Mouse (Mus musculus) neural tube, postnatal 0 days (tissue): ENCODE measurements around the gene Gm11273. TPM values are rescaled to one million over a fixed set of nuclear protein-coding genes. Genes with fewer than 3 reads are reported as not detected.

Source experiments
- polyA plus RNA-seq: library from polyadenylated mRNA; unstranded; fragments of >200 nt; fragmentation: Nextera tagmentation; extraction: Ambion mirVana; gene quantifications from 2 replicates; pipeline ENCODE4 v1.2.1, GENCODE M21; 2015

The Gm11273 gene
- polyA plus RNA-seq: 9.1 and 11.5 TPM in 2 replicates

DNA sequence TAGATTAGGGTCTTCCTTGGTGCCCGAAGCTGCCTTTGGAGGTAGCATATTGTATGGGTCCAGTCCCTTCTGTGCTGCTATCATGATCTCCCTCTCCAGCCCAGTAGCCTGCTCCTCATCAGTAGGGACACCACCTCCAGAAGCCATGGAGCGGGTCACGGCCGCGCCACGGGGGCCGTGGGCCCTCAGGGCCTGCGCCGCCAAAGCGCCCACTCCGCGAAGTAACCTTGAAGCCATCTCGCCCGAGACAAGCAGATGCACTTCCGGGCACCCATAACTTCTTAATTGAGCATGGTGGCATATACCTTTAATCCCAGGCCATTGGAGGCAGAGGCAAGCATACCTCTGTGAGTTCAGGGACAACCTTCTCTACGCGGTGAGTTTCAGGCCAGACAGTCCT lies at the start of gene Gm11273:
TSS of gene Gm11273 (minus strand) at position 237 of the 400 bp plus-strand sequence.

DNA sequence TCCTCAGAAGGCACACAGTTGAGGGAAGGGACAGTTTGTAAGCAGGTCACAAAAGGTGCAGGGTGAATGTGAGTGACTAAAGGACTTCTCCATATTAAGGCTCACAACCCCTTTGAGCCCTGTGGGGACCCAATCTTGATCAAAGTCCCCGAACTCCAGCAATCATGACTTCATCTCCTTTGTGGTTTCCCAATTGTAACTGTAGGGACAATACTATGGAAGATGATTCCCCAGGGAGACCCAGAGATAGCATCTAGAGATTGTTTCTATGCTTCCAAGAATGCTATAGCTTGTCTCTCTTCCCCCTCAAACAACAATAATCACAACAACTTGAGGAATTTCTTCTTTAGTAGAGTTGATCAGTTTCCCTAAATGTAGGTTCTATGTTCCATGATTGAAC lies 41.5 kb upstream of the Gm11273 start, which contains the start of gene Olfr1366:
TSS of gene Olfr1366 (minus strand) at position 101 of the 400 bp plus-strand sequence.

DNA sequence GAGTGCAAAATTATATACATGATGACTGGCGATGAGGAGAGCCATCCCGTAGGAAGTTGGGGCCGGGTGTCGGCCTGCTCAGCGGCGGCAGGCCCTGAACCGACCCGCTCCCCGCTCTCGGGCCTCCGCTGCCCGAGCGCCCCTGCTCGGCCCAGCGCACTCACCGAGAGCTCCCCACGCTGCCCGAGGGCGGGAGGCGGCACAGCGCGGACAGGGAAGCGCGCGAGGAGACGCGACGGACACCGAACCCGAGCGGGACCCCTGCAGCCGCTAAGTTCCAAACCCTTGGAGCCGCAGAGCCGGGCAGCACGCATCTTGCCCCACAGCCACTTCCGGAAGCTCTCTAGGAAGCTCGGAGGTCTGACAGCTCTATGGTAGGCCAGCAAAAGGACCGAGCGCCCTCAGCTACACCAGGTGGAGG lies 29.6 kb upstream of the Gm11273 start, which contains the start of gene Zkscan8:
TSS of gene Zkscan8 (minus strand) at position 340 of the 421 bp plus-strand sequence.

GRCm38 (mm10) chr13:21495080-21495479 lies 6.1 kb downstream of the Gm11273 start, which contains the start of gene AK157302:
TSS of gene AK157302 (plus strand) at chr13:21495223.

GRCm38 (mm10) chr13:21478759-21479670 lies 22.2 kb downstream of the Gm11273 start, which contains the start of the genes Zkscan4 and Gm10065:
TSS of gene Zkscan4 (plus strand) at chr13:21478907.
TSS of gene Gm10065 (minus strand) at chr13:21479441.

GRCm38 (mm10) chr13:21468061-21469019 lies 32.9 kb downstream of the Gm11273 start, which contains the start of gene Nkapl:
TSS of gene Nkapl (minus strand) at chr13:21468509.

DNA sequence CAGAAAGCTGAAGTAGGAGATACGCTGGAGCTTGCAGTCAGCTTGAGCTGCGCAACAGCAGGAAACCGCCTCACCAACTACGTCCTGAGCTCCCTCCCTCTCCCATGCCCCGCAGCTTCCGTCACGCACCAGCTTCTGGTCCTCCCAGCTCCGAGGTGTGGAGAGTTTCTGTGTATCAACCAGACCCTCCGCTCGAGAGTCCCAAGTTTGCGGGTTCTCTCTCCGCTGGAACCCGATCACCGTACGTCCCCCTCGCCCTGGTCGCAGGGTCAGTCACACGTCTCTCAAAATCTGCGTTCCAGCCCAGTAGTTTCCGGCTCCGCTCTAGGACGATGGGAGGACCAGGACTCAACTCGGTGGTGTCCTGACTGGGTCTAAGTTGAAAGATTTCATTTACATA lies 47.8 kb downstream of the Gm11273 start, which contains the start of gene Zscan26:
TSS of gene Zscan26 (minus strand) at position 282 of the 400 bp plus-strand sequence.

Other genes with a start within 250 kb of the Gm11273 start
- not detected in 2 replicates for gene Gpx5, start 208.7 kb downstream of the Gm11273 start, polyA plus RNA-seq
- 0.51 and 0.79 TPM in 2 replicates for gene Gpx6, start 189.3 kb downstream of the Gm11273 start, polyA plus RNA-seq
- not detected in 2 replicates for gene Olfr1367, start 154.5 kb downstream of the Gm11273 start, polyA plus RNA-seq
- 7.2 and 7.6 TPM in 2 replicates for gene Zscan12, start 138.6 kb downstream of the Gm11273 start, polyA plus RNA-seq
- gene Zkscan3, start 98.7 kb downstream of the Gm11273 start, polyA plus RNA-seq: 44.7 and 45.6 TPM in 2 replicates
- gene Pgbd1, start 60.4 kb downstream of the Gm11273 start, polyA plus RNA-seq: 1.4 and 1.9 TPM in 2 replicates
- gene Zscan26, start 47.7 kb downstream of the Gm11273 start, polyA plus RNA-seq: 20.9 and 22.4 TPM in 2 replicates
- 3.3 and 4.2 TPM in 2 replicates for gene Nkapl, start 32.9 kb downstream of the Gm11273 start, polyA plus RNA-seq
- 7.6 and 9.4 TPM in 2 replicates for gene Zkscan4, start 22.5 kb downstream of the Gm11273 start, polyA plus RNA-seq
- gene Gm10065, start 22.0 kb downstream of the Gm11273 start, polyA plus RNA-seq: not detected in 2 replicates
- 0.37 and 0.65 TPM in 2 replicates for gene AK157302, start 6.2 kb downstream of the Gm11273 start, polyA plus RNA-seq
- 3.5 and 4.0 TPM in 2 replicates for gene Zkscan8, start 29.7 kb upstream of the Gm11273 start, polyA plus RNA-seq
- gene Olfr1366, start 41.4 kb upstream of the Gm11273 start, polyA plus RNA-seq: 0.14 and 0.17 TPM in 2 replicates
- 0.09 and 0.11 TPM in 2 replicates for gene Olfr1535, start 58.5 kb upstream of the Gm11273 start, polyA plus RNA-seq
- not detected in 2 replicates for gene Olfr1364, start 80.3 kb upstream of the Gm11273 start, polyA plus RNA-seq
- gene Olfr1362, start 112.6 kb upstream of the Gm11273 start, polyA plus RNA-seq: not detected in 2 replicates
- gene Olfr11, start 141.1 kb upstream of the Gm11273 start, polyA plus RNA-seq: not detected in 2 replicates
- gene Olfr1361, start 162.0 kb upstream of the Gm11273 start, polyA plus RNA-seq: not detected in 2 replicates
- gene Olfr1360, start 176.0 kb upstream of the Gm11273 start, polyA plus RNA-seq: not detected in 2 replicates
- not detected in 2 replicates for gene Olfr1359, start 196.7 kb upstream of the Gm11273 start, polyA plus RNA-seq
- not detected in 2 replicates for gene Hist1h2bl, start 214.7 kb upstream of the Gm11273 start, polyA plus RNA-seq
- gene Hist1h2ai, start 215.0 kb upstream of the Gm11273 start, polyA plus RNA-seq: 2.3 and 6.6 TPM in 2 replicates
- gene Hist1h3h, start 216.2 kb upstream of the Gm11273 start, polyA plus RNA-seq: 0.86 TPM in 1 of 2 replicates, not detected in the other
- 0.49 TPM in 1 of 2 replicates, not detected in the other for gene Hist1h2bm, start 220.6 kb upstream of the Gm11273 start, polyA plus RNA-seq
- gene Hist1h4j, start 233.6 kb upstream of the Gm11273 start, polyA plus RNA-seq: 0.21 TPM in 1 of 2 replicates, not detected in the other
- gene Hist1h4k, start 249.1 kb upstream of the Gm11273 start, polyA plus RNA-seq: 1.3 and 1.8 TPM in 2 replicates